Mouse (Mus musculus) midbrain, embryonic 12.5 days (tissue): ENCODE data around the gene Gm21954. TPM values are rescaled to one million over a fixed set of nuclear protein-coding genes. Genes with fewer than 3 reads are reported as not detected.

ENCODE experiments used
- ATAC-seq: fragments of 200-750 bp; cut with Nextera tagmentation; 2 replicates; pipeline ENCODE4 v1.8.0; 2017; ENCODE audit warnings: low read depth, moderate TSS enrichment, moderate library complexity; ENCODE audit not compliant: low FRiP score
- H3K27ac ChIP-seq: fragments of 300-500 bp; sonication (generic); replicated peaks from 2 replicates; pipeline ENCODE4 v1.5.1; 2016; ENCODE audit warnings: mild to moderate bottlenecking
- H3K27me3 ChIP-seq: fragments of 300-500 bp; sonication (generic); 2 replicates; pipeline ENCODE4 v1.6.1; 2016; ENCODE audit warnings: mild to moderate bottlenecking
- H3K36me3 ChIP-seq: fragments of 300-500 bp; sonication (generic); 2 replicates; pipeline ENCODE4 v1.6.1; 2016
- H3K4me1 ChIP-seq: fragments of 300-500 bp; sonication (generic); 2 replicates; pipeline ENCODE4 v1.6.1; 2016
- H3K4me2 ChIP-seq: fragments of 300-500 bp; sonication (generic); replicated peaks from 2 replicates; pipeline ENCODE4 v1.6.1; 2016; ENCODE audit warnings: mild to moderate bottlenecking, moderate library complexity
- H3K4me3 ChIP-seq: fragments of 300-500 bp; sonication (generic); 2 replicates; pipeline ENCODE4 v1.5.1; 2016; ENCODE audit warnings: mild to moderate bottlenecking
- H3K9ac ChIP-seq: fragments of 300-500 bp; sonication (generic); replicated peaks from 2 replicates; pipeline ENCODE4 v1.6.1; 2016; ENCODE audit warnings: mild to moderate bottlenecking, moderate library complexity
- H3K9me3 ChIP-seq: fragments of 300-500 bp; sonication (generic); 2 replicates; pipeline ENCODE4 v1.6.1; 2016; ENCODE audit warnings: mild to moderate bottlenecking
- WGBS: fragments of 180-500 bp; shearing (Covaris S2); methylation state at CpG from one replicate; pipeline ENCODE4 v1.1.7; 2016; 5-methylcytosine and 5-hydroxymethylcytosine counted together
- polyA plus RNA-seq: library from polyadenylated mRNA; unstranded; fragments of >200 nt; fragmentation: Nextera tagmentation; extraction: Ambion mirVana; gene quantifications from 2 replicates; pipeline ENCODE4 v1.2.1, GENCODE M21; 2016

Gene Gm21954
- polyA plus RNA-seq, 1 experiment from 2014 or later: not detected

GRCm38 (mm10) chr3:55492021-55492420 lies 20.0 kb upstream of the Gm21954 start:
- no peak overlapping the region for H3K27ac ChIP-seq
- H3K27me3 ChIP-seq: 0 out of 2 replicates have a peak, but pooled peaks cover 3% of the 10 kb centered on the region
- H3K4me1 ChIP-seq: peaks cover 11% of the 10 kb centered on the region
- H3K4me2 ChIP-seq: no peak overlapping the region
- 57% methylated on average over 6 of the region's 6 CpGs for WGBS
- no peaks in the 10 kb centered on the region for H3K9me3 ChIP-seq
- H3K9ac ChIP-seq: no peak overlapping the region
- H3K4me3 ChIP-seq: no peak overlapping the region
- H3K36me3 ChIP-seq: peaks cover 18% of the 10 kb centered on the region; the same call in 1 of the 2 replicates
- ATAC-seq: no peak

GRCm38 (mm10) chr3:55489231-55489990 lies 17.4 kb upstream of the Gm21954 start:
- H3K4me3 ChIP-seq: no peak overlapping the region
- H3K27ac ChIP-seq: no peak overlapping the region
- no peaks in the 10 kb centered on the region for H3K9me3 ChIP-seq
- 84% methylated on average over 12 of the region's 12 CpGs for WGBS
- no peak overlapping the region for H3K9ac ChIP-seq
- no peaks in the 10 kb centered on the region for H3K27me3 ChIP-seq
- peaks cover 25% of the 10 kb centered on the region for H3K36me3 ChIP-seq
- H3K4me2 ChIP-seq: no peak overlapping the region
- no peaks in the 10 kb centered on the region for H3K4me1 ChIP-seq
- no peak for ATAC-seq

DNA sequence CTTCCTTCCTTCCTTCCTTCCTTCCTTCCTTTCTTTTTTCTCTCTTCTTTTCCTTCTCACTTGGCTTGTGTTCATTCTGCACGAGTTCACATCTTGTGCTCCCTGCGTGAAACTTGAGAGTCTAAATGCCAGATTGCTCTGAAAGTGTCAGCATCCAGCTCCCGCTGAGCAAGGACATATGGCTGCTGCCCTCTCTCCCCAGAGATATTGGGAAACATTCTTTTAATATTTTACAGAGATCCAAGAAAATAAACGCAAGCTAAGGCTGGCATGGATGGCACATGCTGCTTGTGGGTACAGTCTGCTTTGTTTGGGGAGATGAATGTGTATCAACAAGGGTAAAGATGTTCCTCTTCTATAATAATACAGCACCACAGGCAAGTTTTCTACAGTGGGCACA lies 11.3 kb upstream of the Gm21954 start:
- Histone ChIP-seq H3K9me3 (no peaks in the 10 kb centered on the region), H3K27ac (no peak overlapping the region)
- no peak for ATAC-seq

DNA sequence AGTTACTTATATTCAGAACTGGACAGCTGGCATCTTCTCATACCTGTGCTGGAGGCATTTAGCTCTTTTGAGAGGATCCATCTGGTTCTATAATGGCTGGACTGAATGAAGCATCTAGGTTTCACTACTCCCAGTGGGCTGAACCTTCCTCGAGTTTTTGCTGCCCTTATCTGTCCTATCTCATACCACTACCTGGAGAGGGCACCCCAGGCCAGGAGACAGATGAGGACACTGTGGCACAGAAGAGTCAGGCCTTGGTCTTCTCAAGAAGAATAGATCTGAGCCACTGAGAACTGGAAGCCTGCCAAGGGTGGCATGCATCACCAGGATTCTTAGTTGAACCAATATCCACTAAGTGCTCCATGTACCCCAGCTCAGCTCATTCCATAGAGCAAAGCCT lies 9.1 kb upstream of the Gm21954 start:
- no peak for ATAC-seq
- Histone ChIP-seq H3K36me3 (peaks cover 12% of the 10 kb centered on the region; the same call in 1 of the 2 replicates), H3K4me1 (no peaks in the 10 kb centered on the region), H3K9me3 (no peaks in the 10 kb centered on the region), H3K9ac (no peak overlapping the region), H3K4me2 (no peak overlapping the region), H3K27ac (no peak overlapping the region), H3K4me3 (no peak overlapping the region), H3K27me3 (no peaks in the 10 kb centered on the region)
- WGBS: 79% methylated on average over 1 of the region's 1 CpGs

More for the DNA sequence above, 11.3 kb upstream of the Gm21954 start:
- WGBS: 53% methylated on average over 4 of the region's 4 CpGs
- Histone ChIP-seq H3K36me3 (peaks cover 18% of the 10 kb centered on the region), H3K4me1 (no peaks in the 10 kb centered on the region), H3K4me3 (no peak overlapping the region), H3K4me2 (no peak overlapping the region), H3K27me3 (no peaks in the 10 kb centered on the region), H3K9ac (no peak overlapping the region)

DNA sequence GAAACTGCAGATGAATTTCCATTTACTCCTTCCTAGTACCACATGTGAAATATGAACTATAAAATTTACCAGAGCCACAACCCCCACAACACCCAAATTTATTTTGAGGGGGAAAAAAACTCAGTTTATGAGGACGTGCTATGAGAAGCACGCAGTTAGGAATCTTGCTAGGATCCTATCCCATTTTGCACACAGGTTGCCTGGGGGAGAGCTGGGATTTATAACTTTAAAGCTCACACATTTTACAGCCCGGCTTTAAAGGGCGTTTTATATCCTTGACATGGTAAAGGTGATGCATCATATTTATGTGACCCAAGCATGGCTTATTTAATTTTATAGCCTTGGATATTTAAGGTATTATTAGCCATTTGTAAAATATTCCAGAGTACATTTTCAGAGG lies 7.3 kb upstream of the Gm21954 start:
- H3K9ac ChIP-seq: no peak overlapping the region
- no peak overlapping the region for H3K4me3 ChIP-seq
- no peaks in the 10 kb centered on the region for H3K9me3 ChIP-seq
- H3K4me1 ChIP-seq: peaks cover 5% of the 10 kb centered on the region; the same call in 1 of the 2 replicates
- ATAC-seq: no peak
- peaks cover 10% of the 10 kb centered on the region; the same call in 1 of the 2 replicates for H3K36me3 ChIP-seq
- WGBS: 94% methylated on average over 4 of the region's 4 CpGs
- no peak overlapping the region for H3K4me2 ChIP-seq
- H3K27me3 ChIP-seq: no peaks in the 10 kb centered on the region
- no peak overlapping the region for H3K27ac ChIP-seq

DNA sequence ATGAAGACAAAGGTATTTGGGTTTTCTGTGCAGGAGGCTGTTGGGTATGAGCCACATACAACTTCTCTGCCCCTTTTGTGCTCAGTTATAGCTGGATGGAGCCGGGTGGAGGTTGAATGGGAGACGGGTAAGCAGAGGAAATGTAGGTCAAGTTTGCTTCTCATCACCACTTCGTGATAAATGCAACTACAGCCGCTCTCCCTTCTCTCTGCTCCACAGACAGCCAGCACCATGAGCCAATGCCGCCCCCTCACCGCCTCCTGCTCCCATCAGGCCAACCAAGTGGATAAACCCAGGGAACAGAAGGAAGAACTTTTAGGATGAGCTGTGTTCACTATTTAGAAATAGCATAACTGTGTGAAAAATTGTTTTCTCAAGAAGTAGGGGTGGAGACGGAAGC lies 4.7 kb upstream of the Gm21954 start:
- Histone ChIP-seq H3K36me3 (no peaks in the 10 kb centered on the region), H3K27me3 (no peaks in the 10 kb centered on the region), H3K4me2 (no peak overlapping the region), H3K4me1 (peaks cover 5% of the 10 kb centered on the region; the same call in 1 of the 2 replicates), H3K9me3 (no peaks in the 10 kb centered on the region), H3K9ac (no peak overlapping the region), H3K4me3 (no peak overlapping the region), H3K27ac (no peak overlapping the region)
- no peak for ATAC-seq
- 94% methylated on average over 7 of the region's 7 CpGs for WGBS

DNA sequence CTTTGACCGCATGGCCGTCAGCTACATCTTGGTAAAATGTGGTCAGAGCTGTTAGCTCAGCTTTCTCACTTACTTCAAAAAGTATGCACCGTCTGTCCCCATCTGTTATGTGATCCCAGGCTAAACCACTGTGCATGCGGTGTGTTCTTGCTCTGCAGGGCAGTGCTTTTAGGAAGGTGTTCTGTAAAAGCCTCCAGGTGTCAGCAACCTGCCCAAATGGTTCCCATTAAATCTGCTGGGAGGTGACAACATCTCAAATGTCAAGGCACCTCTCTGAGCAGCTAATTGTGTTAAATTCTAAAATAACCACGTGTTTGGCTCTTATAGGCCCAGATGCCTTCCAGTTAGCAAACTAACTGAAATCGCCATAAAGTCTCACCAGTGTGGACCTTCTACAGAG lies 1.1 kb upstream of the Gm21954 start:
- Histone ChIP-seq H3K36me3 (no peaks in the 10 kb centered on the region), H3K4me1 (peaks cover 5% of the 10 kb centered on the region; the same call in 1 of the 2 replicates), H3K27ac (no peak overlapping the region), H3K9ac (no peak overlapping the region), H3K9me3 (no peaks in the 10 kb centered on the region), H3K27me3 (no peaks in the 10 kb centered on the region), H3K4me2 (no peak overlapping the region), H3K4me3 (no peak overlapping the region)
- 74% methylated on average over 6 of the region's 6 CpGs for WGBS
- no peak for ATAC-seq

DNA sequence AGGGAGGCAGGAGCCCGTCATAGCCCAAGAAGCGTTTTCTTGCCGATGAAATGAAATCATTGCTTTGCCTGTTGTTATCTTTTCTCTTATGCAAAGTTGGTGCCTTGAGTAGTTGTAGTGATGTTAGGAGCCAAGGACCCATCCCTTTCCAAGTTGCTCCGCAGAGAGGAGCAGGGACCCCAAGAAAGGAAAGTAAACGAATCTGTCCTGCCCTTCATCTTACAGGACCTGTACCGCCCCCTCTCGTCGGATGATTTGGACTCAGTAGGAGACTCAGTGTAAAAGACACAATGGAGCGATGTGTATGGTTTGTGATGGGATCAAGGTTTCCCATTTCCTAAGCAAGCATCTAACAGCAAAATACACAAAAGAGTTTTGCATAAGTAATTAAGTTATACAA lies 5.7 kb downstream of the Gm21954 start:
- Histone ChIP-seq H3K4me2 (no peak overlapping the region), H3K27me3 (no peaks in the 10 kb centered on the region), H3K9ac (no peak overlapping the region), H3K27ac (no peak overlapping the region), H3K4me1 (peaks cover 18% of the 10 kb centered on the region), H3K4me3 (no peak overlapping the region), H3K36me3 (no peaks in the 10 kb centered on the region), H3K9me3 (no peaks in the 10 kb centered on the region)
- 58% methylated on average over 9 of the region's 9 CpGs for WGBS
- ATAC-seq: no peak

DNA sequence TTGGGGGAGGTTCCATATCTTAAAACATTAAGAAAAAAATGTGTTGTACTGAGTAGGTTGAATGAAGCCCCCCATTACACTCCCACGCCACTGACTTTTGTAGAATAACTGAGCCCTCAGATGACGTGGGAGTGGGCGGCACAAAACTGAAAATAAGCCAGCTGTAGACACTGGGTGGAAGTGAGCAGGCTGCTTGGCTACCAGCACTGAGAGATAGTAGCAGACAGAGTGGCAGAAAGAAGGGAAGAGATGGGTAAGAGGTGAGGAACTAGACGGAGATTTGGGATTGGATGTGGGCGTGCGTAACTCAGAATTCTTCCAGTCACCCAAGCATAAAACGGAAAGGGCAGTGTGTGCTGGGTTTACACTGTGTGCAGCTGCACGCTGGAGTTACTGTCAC lies 6.2 kb downstream of the Gm21954 start:
- 84% methylated on average over 8 of the region's 8 CpGs for WGBS
- Histone ChIP-seq H3K9ac (no peak overlapping the region), H3K4me1 (peaks cover 24% of the 10 kb centered on the region), H3K27ac (no peak overlapping the region), H3K27me3 (no peaks in the 10 kb centered on the region), H3K4me3 (no peak overlapping the region), H3K4me2 (no peak overlapping the region), H3K36me3 (no peaks in the 10 kb centered on the region), H3K9me3 (no peaks in the 10 kb centered on the region)
- ATAC-seq: no peak

GRCm38 (mm10) chr3:55464226-55464625 lies 7.8 kb downstream of the Gm21954 start:
- peaks cover 7% of the 10 kb centered on the region; the same call in 1 of the 2 replicates for H3K36me3 ChIP-seq
- no peak for ATAC-seq
- H3K4me2 ChIP-seq: no peak overlapping the region
- H3K27me3 ChIP-seq: no peaks in the 10 kb centered on the region
- H3K9me3 ChIP-seq: no peaks in the 10 kb centered on the region
- H3K27ac ChIP-seq: no peak overlapping the region
- peaks cover 26% of the 10 kb centered on the region for H3K4me1 ChIP-seq
- H3K9ac ChIP-seq: no peak overlapping the region
- no peak overlapping the region for H3K4me3 ChIP-seq
- WGBS: 39% methylated on average over 3 of the region's 3 CpGs

- peaks cover 26% of the 10 kb centered on the region for H3K4me1 ChIP-seq
Observed at GRCm38 (mm10) chr3:55462904-55463668, 8.9 kb downstream of the Gm21954 start.

More at GRCm38 (mm10) chr3:55462904-55463668, 8.9 kb downstream of the Gm21954 start:
- no peaks in the 10 kb centered on the region for H3K27me3 ChIP-seq
- H3K4me2 ChIP-seq: no peak overlapping the region
- H3K36me3 ChIP-seq: peaks cover 7% of the 10 kb centered on the region; the same call in 1 of the 2 replicates
- no peak overlapping the region for H3K27ac ChIP-seq
- no peak overlapping the region for H3K9ac ChIP-seq
- 82% methylated on average over 4 of the region's 4 CpGs for WGBS
- no peak for ATAC-seq
- H3K9me3 ChIP-seq: no peaks in the 10 kb centered on the region
- H3K4me3 ChIP-seq: no peak overlapping the region
